Mouse (Mus musculus) cortical plate, adult 2 months (tissue): ENCODE measurements around the gene Gaa.

Source experiments
- CTCF ChIP-seq: fragments of 200-500 bp; IDR thresholded peaks from 2 replicates; pipeline ENCODE4 v1.5.1; 2011; ENCODE audit warnings: mild to moderate bottlenecking, control low read depth, low read length; ENCODE audit not compliant: insufficient read depth; ENCODE audit errors: extremely low read depth
- POLR2A ChIP-seq: fragments of 200-500 bp; IDR thresholded peaks from 2 replicates; pipeline ENCODE4 v1.6.1; 2011; ENCODE audit warnings: mild to moderate bottlenecking, low read length, control low read depth; ENCODE audit not compliant: insufficient read depth; ENCODE audit errors: extremely low read depth

- TF ChIP-seq POLR2A (no peak), CTCF (no peak)
Observed at GRCm38 (mm10) chr11:119307658-119307867, 39.9 kb downstream of the Gaa start, which contains the start of gene Card14.
